Mouse (Mus musculus) forebrain, embryonic 12.5 days (tissue): ENCODE results near the gene Xylt1. TPM values are rescaled to one million over a fixed set of nuclear protein-coding genes. Genes with fewer than 3 reads are reported as not detected.

Experiments
- ATAC-seq: fragments of 200-750 bp; cut with Nextera tagmentation; 2 replicates; pipeline ENCODE4 v1.8.0; 2017; ENCODE audit warnings: moderate TSS enrichment; ENCODE audit not compliant: low FRiP score
- H3K27ac ChIP-seq: fragments of 300-500 bp; sonication (generic); 2 replicates; pipeline ENCODE4 v1.5.1; 2016; ENCODE audit warnings: mild to moderate bottlenecking
- H3K27me3 ChIP-seq: fragments of 300-500 bp; sonication (generic); 2 replicates; pipeline ENCODE4 v1.6.1; 2016; ENCODE audit warnings: mild to moderate bottlenecking
- H3K36me3 ChIP-seq: fragments of 300-500 bp; sonication (generic); replicated peaks from 2 replicates; pipeline ENCODE4 v1.6.1; 2016; ENCODE audit warnings: mild to moderate bottlenecking
- H3K4me1 ChIP-seq: fragments of 300-500 bp; sonication (generic); 2 replicates; pipeline ENCODE4 v1.6.1; 2016
- H3K4me2 ChIP-seq: fragments of 300-500 bp; sonication (generic); 2 replicates; pipeline ENCODE4 v1.6.1; 2016; ENCODE audit warnings: mild to moderate bottlenecking, moderate library complexity
- H3K4me3 ChIP-seq: fragments of 300-500 bp; sonication (generic); replicated peaks from 2 replicates; pipeline ENCODE4 v1.5.1; 2016; ENCODE audit warnings: mild to moderate bottlenecking
- H3K9ac ChIP-seq: fragments of 300-500 bp; sonication (generic); 2 replicates; pipeline ENCODE4 v1.6.1; 2016; ENCODE audit warnings: mild to moderate bottlenecking
- H3K9me3 ChIP-seq: fragments of 300-500 bp; sonication (generic); 2 replicates; pipeline ENCODE4 v1.6.1; 2016
- WGBS: fragments of 180-500 bp; shearing (Covaris S2); methylation state at CpG from one replicate; pipeline ENCODE4 v1.1.7; 2016; 5-methylcytosine and 5-hydroxymethylcytosine counted together
- polyA plus RNA-seq: library from polyadenylated mRNA; unstranded; fragments of >200 nt; fragmentation: Nextera tagmentation; extraction: Ambion mirVana; gene quantifications from 2 replicates; pipeline ENCODE4 v1.2.1, GENCODE M21; 2016

The Xylt1 gene
- polyA plus RNA-seq, 1 experiment from 2014 or later, result 5.0 TPM

GRCm38 (mm10) chr7:117510113-117510512 lies 129.3 kb downstream of the Xylt1 start:
- no peak overlapping the region for H3K27ac ChIP-seq
- peaks cover 14% of the 10 kb centered on the region for H3K4me1 ChIP-seq
- no peak overlapping the region for H3K4me2 ChIP-seq
- no peaks in the 10 kb centered on the region for H3K9me3 ChIP-seq
- no peak overlapping the region for H3K4me3 ChIP-seq
- no peaks in the 10 kb centered on the region for H3K36me3 ChIP-seq
- whole genome bisulfite sequencing, result 87% methylated on average over 2 of the region's 2 CpGs
- no peak for ATAC-seq
- H3K9ac ChIP-seq, result 0 out of 2 replicates have a peak overlapping the region, but pooled peaks have one; percentile 33
- no peaks in the 10 kb centered on the region for H3K27me3 ChIP-seq

GRCm38 (mm10) chr7:117512301-117512700 lies 131.5 kb downstream of the Xylt1 start:
- H3K4me3 ChIP-seq, result no peak overlapping the region
- WGBS, result 74% methylated on average over 2 of the region's 2 CpGs

GRCm38 (mm10) chr7:117515794-117516193 lies 135.0 kb downstream of the Xylt1 start:
- H3K4me2 ChIP-seq, result no peak overlapping the region
- ATAC-seq, result no peak
- 0 out of 2 replicates have a peak, but pooled peaks cover 4% of the 10 kb centered on the region for H3K4me1 ChIP-seq
- no peaks in the 10 kb centered on the region for H3K9me3 ChIP-seq
- H3K4me3 ChIP-seq, result no peak overlapping the region
- no peak overlapping the region for H3K9ac ChIP-seq
- no peak overlapping the region for H3K27ac ChIP-seq
- 52% methylated on average over 1 of the region's 1 CpGs for WGBS
- no peaks in the 10 kb centered on the region for H3K27me3 ChIP-seq
- no peaks in the 10 kb centered on the region for H3K36me3 ChIP-seq

More at GRCm38 (mm10) chr7:117512301-117512700, 131.5 kb downstream of the Xylt1 start:
- Histone ChIP-seq H3K4me1 (peaks cover 14% of the 10 kb centered on the region), H3K27ac (no peak overlapping the region), H3K9ac (no peak overlapping the region), H3K4me2 (no peak overlapping the region), H3K9me3 (no peaks in the 10 kb centered on the region), H3K27me3 (no peaks in the 10 kb centered on the region), H3K36me3 (no peaks in the 10 kb centered on the region)
- no peak for ATAC-seq

GRCm38 (mm10) chr7:117516896-117517295 lies 136.1 kb downstream of the Xylt1 start:
- H3K27ac ChIP-seq, result no peak overlapping the region
- H3K4me3 ChIP-seq, result no peak overlapping the region
- no peaks in the 10 kb centered on the region for H3K36me3 ChIP-seq
- H3K9me3 ChIP-seq, result no peaks in the 10 kb centered on the region
- H3K4me2 ChIP-seq, result no peak overlapping the region
- 80% methylated on average over 4 of the region's 4 CpGs for WGBS
- no peak overlapping the region for H3K9ac ChIP-seq
- no peaks in the 10 kb centered on the region for H3K27me3 ChIP-seq
- H3K4me1 ChIP-seq, result peaks cover 2% of the 10 kb centered on the region; the same call in 1 of the 2 replicates
- no peak for ATAC-seq

GRCm38 (mm10) chr7:117521369-117521768 lies 140.6 kb downstream of the Xylt1 start:
- Histone ChIP-seq H3K9me3 (no peaks in the 10 kb centered on the region), H3K4me2 (no peak overlapping the region), H3K4me3 (no peak overlapping the region), H3K27ac (no peak overlapping the region), H3K9ac (no peak overlapping the region), H3K27me3 (no peaks in the 10 kb centered on the region), H3K36me3 (no peaks in the 10 kb centered on the region), H3K4me1 (peaks cover 9% of the 10 kb centered on the region)
- ATAC-seq, result no peak

- H3K36me3 ChIP-seq, result no peaks in the 10 kb centered on the region
- H3K27me3 ChIP-seq, result no peaks in the 10 kb centered on the region
- 38% methylated on average over 4 of the region's 4 CpGs for WGBS
- no peak overlapping the region for H3K4me3 ChIP-seq
- no peaks in the 10 kb centered on the region for H3K9me3 ChIP-seq
- no peak overlapping the region for H3K9ac ChIP-seq
- H3K4me1 ChIP-seq, result peaks cover 9% of the 10 kb centered on the region
- H3K4me2 ChIP-seq, result no peak overlapping the region
- no peak overlapping the region for H3K27ac ChIP-seq
- ATAC-seq, result no peak
These were observed 141.4 kb downstream of the Xylt1 start for GRCm38 (mm10) chr7:117522092-117522635.

- H3K9ac ChIP-seq, result no peak overlapping the region
- H3K27me3 ChIP-seq, result no peaks in the 10 kb centered on the region
- ATAC-seq, result no peak
- H3K36me3 ChIP-seq, result no peaks in the 10 kb centered on the region
- no peak overlapping the region for H3K4me3 ChIP-seq
- no peak overlapping the region for H3K4me2 ChIP-seq
- H3K4me1 ChIP-seq, result peaks cover 9% of the 10 kb centered on the region
- WGBS, result 81% methylated on average over 7 of the region's 7 CpGs
- no peak overlapping the region for H3K27ac ChIP-seq
- no peaks in the 10 kb centered on the region for H3K9me3 ChIP-seq
These were observed 143.8 kb downstream of the Xylt1 start for GRCm38 (mm10) chr7:117524430-117525214.

- no peaks in the 10 kb centered on the region for H3K36me3 ChIP-seq
- no peak overlapping the region for H3K4me2 ChIP-seq
- H3K27me3 ChIP-seq, result no peaks in the 10 kb centered on the region
- H3K9me3 ChIP-seq, result no peaks in the 10 kb centered on the region
- ATAC-seq, result no peak
- no peak overlapping the region for H3K27ac ChIP-seq
- H3K9ac ChIP-seq, result no peak overlapping the region
- H3K4me1 ChIP-seq, result peaks cover 9% of the 10 kb centered on the region
- 88% methylated on average over 5 of the region's 5 CpGs for WGBS
- no peak overlapping the region for H3K4me3 ChIP-seq
These were observed 144.9 kb downstream of the Xylt1 start for GRCm38 (mm10) chr7:117525678-117526077.

GRCm38 (mm10) chr7:117526570-117526969 lies 145.8 kb downstream of the Xylt1 start:
- no peak for ATAC-seq
- H3K4me2 ChIP-seq, result no peak overlapping the region
- no peak overlapping the region for H3K27ac ChIP-seq
- no peak overlapping the region for H3K9ac ChIP-seq
- no peaks in the 10 kb centered on the region for H3K27me3 ChIP-seq
- H3K9me3 ChIP-seq, result no peaks in the 10 kb centered on the region
- no peaks in the 10 kb centered on the region for H3K36me3 ChIP-seq
- H3K4me1 ChIP-seq, result peaks cover 9% of the 10 kb centered on the region
- WGBS, result 91% methylated on average over 3 of the region's 3 CpGs
- no peak overlapping the region for H3K4me3 ChIP-seq

- Histone ChIP-seq H3K27ac (no peak overlapping the region), H3K9ac (no peak overlapping the region), H3K4me3 (no peak overlapping the region), H3K4me2 (no peak overlapping the region), H3K36me3 (no peaks in the 10 kb centered on the region), H3K27me3 (no peaks in the 10 kb centered on the region), H3K9me3 (no peaks in the 10 kb centered on the region), H3K4me1 (no peaks in the 10 kb centered on the region)
- no peak for ATAC-seq
- 75% methylated on average over 12 of the region's 12 CpGs for WGBS
These were observed 149.2 kb downstream of the Xylt1 start for GRCm38 (mm10) chr7:117529787-117530655.

GRCm38 (mm10) chr7:117532651-117533050 lies 151.9 kb downstream of the Xylt1 start:
- Histone ChIP-seq H3K4me1 (no peaks in the 10 kb centered on the region), H3K4me2 (no peak overlapping the region), H3K9me3 (no peaks in the 10 kb centered on the region), H3K4me3 (no peak overlapping the region), H3K27ac (no peak overlapping the region), H3K36me3 (no peaks in the 10 kb centered on the region), H3K27me3 (no peaks in the 10 kb centered on the region), H3K9ac (no peak overlapping the region)
- WGBS, result 68% methylated on average over 3 of the region's 3 CpGs
- no peak for ATAC-seq

GRCm38 (mm10) chr7:117533164-117533563 lies 152.4 kb downstream of the Xylt1 start:
- H3K4me3 ChIP-seq, result no peak overlapping the region
- ATAC-seq, result no peak
- no peaks in the 10 kb centered on the region for H3K27me3 ChIP-seq
- H3K4me2 ChIP-seq, result no peak overlapping the region
- H3K36me3 ChIP-seq, result no peaks in the 10 kb centered on the region
- no peak overlapping the region for H3K9ac ChIP-seq
- no peaks in the 10 kb centered on the region for H3K4me1 ChIP-seq
- no peaks in the 10 kb centered on the region for H3K9me3 ChIP-seq
- 93% methylated on average over 5 of the region's 5 CpGs for WGBS
- H3K27ac ChIP-seq, result no peak overlapping the region
